Mouse (Mus musculus): ENCODE measurements around the gene Gpsm1. TPM values are rescaled to one million over a fixed set of nuclear protein-coding genes. Genes with fewer than 3 reads are reported as not detected.

Gpsm1 gene
- polyA plus RNA-seq, 1 experiment: 357 TPM

DNA sequence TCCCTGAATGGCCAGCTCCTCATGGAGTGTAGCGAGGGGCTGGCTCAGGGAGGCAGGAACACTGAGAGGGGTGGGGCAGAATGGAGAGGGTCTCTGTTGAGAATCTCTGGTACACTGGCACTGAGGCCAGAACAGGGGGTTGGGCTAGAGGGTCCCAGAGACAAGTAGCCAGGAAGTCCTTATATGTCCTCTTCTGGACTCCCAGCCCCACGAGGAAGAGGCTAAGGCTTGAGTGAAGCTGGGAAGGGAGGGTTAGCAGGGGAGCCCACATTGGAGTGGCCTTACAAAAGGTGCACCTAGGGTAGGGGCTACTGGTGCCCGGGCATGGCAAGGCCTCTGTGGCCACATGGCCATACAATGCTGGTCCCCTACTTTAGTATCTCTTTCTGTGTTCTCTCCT is 2.1 kb downstream of the Gpsm1 start:
- 61% methylated on average over 3 of the region's 3 CpGs for WGBS
- Histone ChIP-seq H3K4me3 (ENCODE audit: insufficient read depth, low read depth, low read length) (no peak overlapping the region), H3K4me1 (ENCODE audit: control insufficient read depth, insufficient read depth, low read length) (peaks cover 60% of the 10 kb centered on the region), H3K27ac (ENCODE audit: insufficient read depth, low read depth, low read length) (no peak overlapping the region)
- TF ChIP-seq POLR2A (IDR thresholded peaks at IDR 0.05; ENCODE audit: insufficient read depth, low read depth, low read length) (no peak), CTCF (IDR thresholded peaks at IDR 0.05; ENCODE audit: insufficient read depth, low read depth, low read length) (no peak)

DNA sequence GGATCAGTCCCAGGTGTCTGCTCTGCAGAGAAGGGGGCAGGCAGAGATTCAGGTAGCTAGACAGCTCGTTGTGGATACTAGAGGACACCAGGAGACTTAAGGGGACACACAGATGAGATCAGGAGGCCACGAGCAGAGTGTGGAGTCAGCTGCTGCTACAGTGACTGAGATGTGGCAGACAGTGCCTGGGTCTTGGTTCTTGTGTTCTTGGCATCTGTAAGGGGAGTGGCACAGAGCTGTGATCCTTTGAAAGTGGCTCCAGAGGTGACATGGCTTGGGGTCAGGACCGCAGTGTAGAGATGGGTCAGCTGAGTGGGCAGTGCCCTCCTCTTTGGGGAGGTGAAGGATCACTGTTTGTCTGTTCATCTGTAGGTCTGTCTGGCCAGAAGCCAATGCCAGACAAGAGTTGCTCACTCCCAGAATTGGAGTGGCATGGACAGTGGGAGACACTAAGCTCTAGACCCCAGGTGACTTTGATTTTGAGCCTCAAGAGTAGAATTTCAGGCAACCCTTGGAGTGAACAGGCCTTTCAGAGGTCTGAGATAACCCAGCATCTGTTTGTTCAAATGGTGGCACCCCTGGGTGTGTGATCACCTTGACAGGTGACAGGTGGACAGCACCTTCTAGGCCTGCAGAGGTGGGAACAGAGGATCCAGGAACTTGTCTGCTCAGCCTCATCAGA is 2.8 kb downstream of the Gpsm1 start:
- no peak overlapping the region for H3K27ac ChIP-seq (ENCODE audit: insufficient read depth, low read depth, low read length)
- 79% methylated on average over 3 of the region's 3 CpGs for WGBS
- TF ChIP-seq POLR2A (IDR thresholded peaks at IDR 0.05; ENCODE audit: insufficient read depth, low read depth, low read length): no peak
- no peak for TF ChIP-seq CTCF (IDR thresholded peaks at IDR 0.05; ENCODE audit: insufficient read depth, low read depth, low read length)
- peaks cover 60% of the 10 kb centered on the region for H3K4me1 ChIP-seq (ENCODE audit: control insufficient read depth, insufficient read depth, low read length)
- no peak overlapping the region for H3K4me3 ChIP-seq (ENCODE audit: insufficient read depth, low read depth, low read length)

DNA sequence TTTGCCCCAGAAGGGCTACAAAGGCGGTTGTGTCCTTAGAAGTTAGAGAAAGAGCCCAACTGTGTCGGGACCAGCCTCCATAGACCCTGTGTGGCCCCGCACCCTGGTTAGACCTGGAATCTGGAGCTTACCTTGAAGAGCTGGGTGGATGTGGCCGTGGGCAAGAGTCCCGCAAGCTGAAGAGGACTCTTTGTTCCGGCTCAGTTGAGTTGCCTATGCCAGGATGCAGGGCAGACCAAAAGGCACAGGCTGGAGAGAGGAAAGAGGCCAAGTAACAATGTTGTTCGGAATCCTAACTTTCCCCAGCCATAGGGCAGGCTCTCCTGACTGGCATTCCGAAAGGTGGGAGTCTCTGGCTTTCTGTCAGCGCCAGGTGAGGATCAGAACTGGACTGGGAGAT is 3.8 kb downstream of the Gpsm1 start:
- Histone ChIP-seq H3K27ac (ENCODE audit: insufficient read depth, low read depth, low read length) (no peak overlapping the region), H3K4me3 (ENCODE audit: insufficient read depth, low read depth, low read length) (no peak overlapping the region), H3K4me1 (ENCODE audit: control insufficient read depth, insufficient read depth, low read length) (peaks cover 60% of the 10 kb centered on the region)
- no peak for TF ChIP-seq CTCF (IDR thresholded peaks at IDR 0.05; ENCODE audit: insufficient read depth, low read depth, low read length)
- TF ChIP-seq POLR2A (IDR thresholded peaks at IDR 0.05; ENCODE audit: insufficient read depth, low read depth, low read length): no peak
- WGBS: 77% methylated on average over 9 of the region's 9 CpGs

DNA sequence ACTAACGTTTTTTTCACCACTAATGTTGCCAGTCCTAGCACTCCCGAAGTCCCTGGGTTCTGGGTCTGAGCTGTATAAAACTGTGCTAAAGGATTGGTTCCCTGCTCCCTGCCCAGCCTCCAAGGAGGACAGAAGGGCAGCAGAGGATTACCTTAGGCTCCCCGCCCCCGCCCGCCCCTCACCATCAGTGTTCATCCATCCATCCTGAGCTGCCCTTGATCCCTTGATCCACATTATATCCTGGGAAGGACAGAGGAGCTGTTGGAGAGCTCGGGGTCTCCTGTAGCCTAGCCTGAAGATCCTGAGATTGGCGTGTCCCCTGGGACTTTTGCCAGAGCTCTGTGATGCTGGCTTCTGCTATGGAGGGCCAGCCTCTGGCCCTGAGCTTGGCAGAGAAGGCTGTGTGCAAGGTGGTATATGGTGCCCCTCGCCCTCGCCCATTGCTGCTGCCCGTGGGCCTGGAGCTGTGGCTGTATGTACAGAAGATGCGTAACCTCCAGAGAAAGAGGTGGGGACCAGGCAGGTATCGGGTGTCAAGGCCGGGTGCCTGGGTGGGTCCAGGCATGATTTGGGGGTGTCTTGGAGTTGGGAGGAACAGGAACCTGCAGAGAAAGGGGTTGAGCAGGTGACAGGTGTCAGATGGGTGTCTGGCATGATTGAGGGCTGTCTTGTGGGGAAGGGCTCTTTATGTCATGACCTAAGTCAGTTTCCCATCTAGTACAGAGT is 4.4 kb downstream of the Gpsm1 start:
- no peak overlapping the region for H3K27ac ChIP-seq (ENCODE audit: insufficient read depth, low read depth, low read length)

DNA sequence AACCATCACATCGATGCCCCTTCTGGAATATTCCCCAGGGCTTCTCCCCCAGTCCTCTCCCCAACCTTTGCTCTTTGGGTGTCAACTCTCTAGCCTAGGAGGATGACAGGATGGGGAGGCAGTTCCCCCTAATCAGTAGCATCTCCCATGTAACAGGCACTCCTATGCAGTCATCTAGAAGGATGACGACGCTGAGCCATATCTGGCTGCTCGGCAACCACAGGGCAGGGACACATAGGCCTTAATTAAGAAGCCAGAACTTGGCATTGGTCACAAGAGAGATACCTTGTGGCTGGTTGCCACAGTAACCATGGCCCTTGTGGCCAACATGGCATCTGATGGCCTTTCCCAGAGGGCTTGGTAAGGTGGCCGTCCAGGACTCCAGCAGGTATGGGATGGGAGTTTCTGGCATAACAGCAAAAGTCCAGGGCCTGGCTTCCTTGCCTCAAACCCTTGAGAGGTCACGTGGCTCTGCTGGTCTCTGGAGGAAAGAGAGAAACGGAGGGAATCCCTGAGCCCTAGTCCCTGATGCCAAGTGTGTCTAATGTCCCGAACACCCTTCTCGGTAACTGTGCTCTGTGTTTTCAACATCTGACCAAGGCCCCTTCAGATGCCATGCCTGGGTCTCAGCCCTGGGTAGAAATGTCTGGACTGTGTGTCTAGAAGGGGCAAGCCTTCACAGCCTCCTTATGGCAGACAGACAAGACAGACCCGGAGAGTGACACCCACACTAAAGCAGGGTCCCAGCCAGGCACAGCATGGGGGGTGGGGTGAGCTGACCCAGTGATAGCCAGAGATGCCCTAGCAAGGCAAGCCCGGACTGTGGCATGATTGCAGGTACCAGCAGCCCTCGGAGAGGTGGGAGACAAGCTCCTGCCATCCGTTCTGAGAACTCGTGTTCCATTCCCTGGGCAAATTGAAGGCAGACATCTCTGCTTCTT is 5.2 kb downstream of the Gpsm1 start:
- WGBS: 69% methylated on average over 14 of the region's 14 CpGs
- H3K4me3 ChIP-seq (ENCODE audit: insufficient read depth, low read depth, low read length): no peak overlapping the region
- TF ChIP-seq CTCF (IDR thresholded peaks at IDR 0.05; ENCODE audit: insufficient read depth, low read depth, low read length) (no peak), POLR2A (IDR thresholded peaks at IDR 0.05; ENCODE audit: insufficient read depth, low read depth, low read length) (no peak)
- peaks cover 62% of the 10 kb centered on the region for H3K4me1 ChIP-seq (ENCODE audit: control insufficient read depth, insufficient read depth, low read length)
- no peak overlapping the region for H3K27ac ChIP-seq (ENCODE audit: insufficient read depth, low read depth, low read length)

More for the DNA sequence above, 4.4 kb downstream of the Gpsm1 start:
- Histone ChIP-seq H3K4me3 (ENCODE audit: insufficient read depth, low read depth, low read length) (no peak overlapping the region), H3K4me1 (ENCODE audit: control insufficient read depth, insufficient read depth, low read length) (peaks cover 61% of the 10 kb centered on the region)
- no peak for TF ChIP-seq POLR2A (IDR thresholded peaks at IDR 0.05; ENCODE audit: insufficient read depth, low read depth, low read length)
- no peak for TF ChIP-seq CTCF (IDR thresholded peaks at IDR 0.05; ENCODE audit: insufficient read depth, low read depth, low read length)
- 83% methylated on average over 13 of the region's 13 CpGs for WGBS

DNA sequence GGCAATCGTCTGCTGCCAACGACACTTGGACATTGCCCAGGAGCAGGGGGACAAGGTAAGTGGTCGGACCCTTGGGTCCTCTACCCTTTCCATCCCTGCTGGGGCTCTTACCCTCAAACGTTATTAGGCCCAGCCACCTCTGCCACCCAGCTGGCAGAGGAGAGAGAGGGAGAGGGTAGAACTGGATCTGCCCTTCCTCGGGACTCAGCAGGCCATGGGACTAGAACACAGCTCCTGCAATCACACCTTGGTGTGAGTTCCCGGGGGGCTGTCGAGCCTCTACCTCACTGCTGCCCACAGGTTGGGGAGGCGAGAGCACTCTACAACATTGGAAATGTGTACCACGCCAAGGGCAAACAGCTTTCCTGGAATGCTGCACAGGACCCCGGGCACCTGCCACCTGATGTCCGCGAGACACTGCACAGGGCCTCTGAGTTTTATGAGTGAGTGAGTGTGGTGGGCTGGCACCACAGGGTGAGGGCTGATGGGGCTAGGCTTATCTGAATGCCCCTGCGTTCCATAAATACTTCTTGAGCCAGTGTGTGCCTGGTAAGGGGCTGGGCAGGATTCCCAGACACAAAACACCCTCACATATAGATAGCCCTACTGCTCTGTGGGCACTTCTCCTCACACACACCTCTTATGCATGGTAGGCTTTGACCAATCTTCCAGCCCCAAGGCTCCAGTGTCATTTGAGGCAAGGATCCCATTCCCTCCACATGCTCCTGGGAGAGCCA is 8.4 kb downstream of the Gpsm1 start:
- Histone ChIP-seq H3K4me3 (ENCODE audit: insufficient read depth, low read depth, low read length) (no peak overlapping the region), H3K4me1 (ENCODE audit: control insufficient read depth, insufficient read depth, low read length) (peaks cover 38% of the 10 kb centered on the region), H3K27ac (ENCODE audit: insufficient read depth, low read depth, low read length) (no peak overlapping the region)
- WGBS: 90% methylated on average over 13 of the region's 13 CpGs
- no peak for TF ChIP-seq POLR2A (IDR thresholded peaks at IDR 0.05; ENCODE audit: insufficient read depth, low read depth, low read length)
- no peak for TF ChIP-seq CTCF (IDR thresholded peaks at IDR 0.05; ENCODE audit: insufficient read depth, low read depth, low read length)

DNA sequence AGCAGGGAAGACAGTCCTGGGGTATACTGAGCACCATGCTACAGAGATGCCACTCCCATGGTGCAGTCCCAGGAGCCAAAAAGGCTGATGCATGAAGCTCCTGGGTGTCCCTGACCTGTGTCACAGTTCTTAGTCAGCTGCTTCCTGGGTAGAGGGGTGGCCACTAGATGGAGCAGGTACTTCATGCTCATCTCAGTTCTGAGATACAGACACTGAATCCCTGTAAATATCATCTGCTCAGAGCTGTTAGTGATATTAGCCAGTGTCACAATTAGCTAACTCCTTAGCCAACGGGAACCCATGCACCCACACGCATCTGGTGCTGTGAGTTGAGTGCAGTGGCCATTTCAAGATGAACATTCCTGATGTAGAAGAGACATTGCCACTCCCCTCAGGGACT is 9.6 kb downstream of the Gpsm1 start:
- TF ChIP-seq POLR2A (IDR thresholded peaks at IDR 0.05; ENCODE audit: insufficient read depth, low read depth, low read length) (no peak), CTCF (IDR thresholded peaks at IDR 0.05; ENCODE audit: insufficient read depth, low read depth, low read length) (no peak)
- 33% methylated on average over 2 of the region's 2 CpGs for WGBS
- H3K27ac ChIP-seq (ENCODE audit: insufficient read depth, low read depth, low read length): no peak overlapping the region
- H3K4me1 ChIP-seq (ENCODE audit: control insufficient read depth, insufficient read depth, low read length): peaks cover 34% of the 10 kb centered on the region
- no peak overlapping the region for H3K4me3 ChIP-seq (ENCODE audit: insufficient read depth, low read depth, low read length)
